Mouse (Mus musculus) lung, postnatal 25 days (tissue): ENCODE measurements around the gene Gm3404.
"Not testable (repeated sequence)": the region's sequence is repeated elsewhere in the genome, so short reads cannot be mapped to it uniquely, and the experiment has no call there.

ENCODE experiments used
- DNase-seq: peaks from one replicate; pipeline ENCODE4 v3.0.0; 2022; ENCODE audit warnings: low spot score

Gm3404 gene

GRCm38 (mm10) chr5:146525501-146525900 lies at the start of gene Gm3404:
Gene Gm3404 (plus strand): TSS chr5:146525801.
- not testable (repeated sequence) for DNase-seq

- DNase-seq: not testable (repeated sequence)
These were observed 46.0 kb upstream of the Gm3404 start for GRCm38 (mm10) chr5:146479564-146479963.

GRCm38 (mm10) chr5:146481665-146482064 lies 43.9 kb upstream of the Gm3404 start, which contains the start of gene Gm6408:
Gene Gm6408 (plus strand): TSS chr5:146481965.
- not testable (repeated sequence) for DNase-seq

GRCm38 (mm10) chr5:146488959-146489358 lies 36.6 kb upstream of the Gm3404 start:
- not testable (repeated sequence) for DNase-seq

GRCm38 (mm10) chr5:146491063-146491462 lies 34.5 kb upstream of the Gm3404 start, which contains the start of gene Gm6370:
Gene Gm6370 (plus strand): TSS chr5:146491363.
- DNase-seq: not testable (repeated sequence)

- DNase-seq: not testable (repeated sequence)
These were observed 23.5 kb upstream of the Gm3404 start, which contains the start of gene 4930449I24Rik for GRCm38 (mm10) chr5:146502099-146502498. Gene 4930449I24Rik (plus strand): TSS chr5:146502399.

- DNase-seq: not testable (repeated sequence)
These were observed 11.8 kb upstream of the Gm3404 start, which contains the start of gene Gm3402 for GRCm38 (mm10) chr5:146513823-146514222. Gene Gm3402 (plus strand): TSS chr5:146514123.

- not testable (repeated sequence) for DNase-seq
These were observed 11.7 kb downstream of the Gm3404 start, which contains the start of gene Gm3409 for GRCm38 (mm10) chr5:146537347-146537746. Gene Gm3409 (plus strand): TSS chr5:146537647.

- DNase-seq: not testable (repeated sequence)
These were observed 30.2 kb downstream of the Gm3404 start, which contains the start of gene Gm3415 for GRCm38 (mm10) chr5:146555836-146556235. Gene Gm3415 (plus strand): TSS chr5:146556136.

GRCm38 (mm10) chr5:146564259-146564658 lies 38.7 kb downstream of the Gm3404 start:
- no peak for DNase-seq

- DNase-seq: no peak
These were observed 41.5 kb downstream of the Gm3404 start for GRCm38 (mm10) chr5:146567054-146567453.

- DNase-seq: not testable (repeated sequence)
These were observed 44.6 kb downstream of the Gm3404 start for GRCm38 (mm10) chr5:146570179-146570578.

GRCm38 (mm10) chr5:146571830-146572734 lies 46.5 kb downstream of the Gm3404 start:
- DNase-seq: not testable (repeated sequence)

GRCm38 (mm10) chr5:146572735-146573042 lies 47.1 kb downstream of the Gm3404 start:
- DNase-seq: not testable (repeated sequence)

GRCm38 (mm10) chr5:146576668-146577067 lies 51.1 kb downstream of the Gm3404 start:
- DNase-seq: no peak
